Mouse (Mus musculus): ENCODE data around the gene Zfp563.

DNA sequence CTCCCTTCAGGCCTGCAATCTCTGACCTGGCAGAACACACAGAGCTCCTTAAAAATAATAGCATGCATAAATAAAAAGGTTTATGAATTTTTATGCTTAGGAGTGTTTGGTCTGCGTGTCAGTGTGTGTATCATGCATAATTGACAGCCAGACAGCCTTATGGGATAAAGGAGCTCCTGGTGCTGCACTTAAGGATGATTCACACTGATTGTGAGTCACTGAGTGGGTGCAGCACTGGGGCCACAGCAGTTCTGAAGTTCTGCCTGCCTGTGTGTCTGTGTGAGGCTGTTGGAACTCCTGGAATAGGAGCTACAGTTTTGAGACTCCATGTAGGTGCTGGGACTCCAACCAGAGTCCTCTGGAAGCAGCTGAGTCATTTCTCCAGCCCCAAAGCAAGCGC, 37.1 kb downstream of the Zfp563 start:
- TF ChIP-seq CTCF (IDR thresholded peaks at IDR 0.05; ENCODE audit: insufficient read depth, low read depth, low read length) (no peak), POLR2A (IDR thresholded peaks at IDR 0.05; ENCODE audit: insufficient read depth, low read depth, low read length) (no peak)

Measured in olfactory bulb, adult 2 months (tissue).